Mouse (Mus musculus): ENCODE data around the gene Abhd6.

Abhd6 gene

GRCm38 (mm10) chr14:8002432-8003092 lies at the start of gene Abhd6:
TSS of gene Abhd6 (plus strand) at chr14:8002902.
- DNase-seq = peak; percentile 88

GRCm38 (mm10) chr14:7954071-7954471 lies 48.6 kb upstream of the Abhd6 start:
- no peak for DNase-seq

GRCm38 (mm10) chr14:7956427-7956826 lies 46.3 kb upstream of the Abhd6 start:
- DNase-seq = no peak

GRCm38 (mm10) chr14:7957049-7957448 lies 45.7 kb upstream of the Abhd6 start, which contains the start of gene Gm45521:
TSS of gene Gm45521 (plus strand) at chr14:7957288.
- DNase-seq = no peak

GRCm38 (mm10) chr14:7960616-7961015 lies 42.1 kb upstream of the Abhd6 start:
- peak; percentile 23 for DNase-seq

GRCm38 (mm10) chr14:7961714-7962113 lies 41.0 kb upstream of the Abhd6 start:
- DNase-seq = no peak

- no peak for DNase-seq
These were observed 40.1 kb upstream of the Abhd6 start for GRCm38 (mm10) chr14:7962626-7963025.

- no peak for DNase-seq
These were observed 39.5 kb upstream of the Abhd6 start for GRCm38 (mm10) chr14:7963160-7963559.

- DNase-seq = peak; percentile 59
These were observed 38.3 kb upstream of the Abhd6 start for GRCm38 (mm10) chr14:7964219-7964889.

GRCm38 (mm10) chr14:7971889-7972493 lies 30.7 kb upstream of the Abhd6 start:
- DNase-seq = no peak

GRCm38 (mm10) chr14:7974643-7975042 lies 28.1 kb upstream of the Abhd6 start:
- DNase-seq = no peak

- no peak for DNase-seq
These were observed 27.5 kb upstream of the Abhd6 start for GRCm38 (mm10) chr14:7975177-7975576.

GRCm38 (mm10) chr14:7977471-7977870 lies 25.2 kb upstream of the Abhd6 start:
- DNase-seq = no peak

- DNase-seq = no peak
These were observed 24.5 kb upstream of the Abhd6 start for GRCm38 (mm10) chr14:7978183-7978582.

- no peak for DNase-seq
These were observed 21.5 kb upstream of the Abhd6 start for GRCm38 (mm10) chr14:7981226-7981625.

GRCm38 (mm10) chr14:7986913-7987312 lies 15.8 kb upstream of the Abhd6 start:
- DNase-seq = no peak

- DNase-seq = no peak
These were observed 13.3 kb upstream of the Abhd6 start for GRCm38 (mm10) chr14:7989371-7989770.

- DNase-seq = no peak
These were observed 12.7 kb upstream of the Abhd6 start for GRCm38 (mm10) chr14:7989961-7990360.

- no peak for DNase-seq
These were observed 11.5 kb upstream of the Abhd6 start for GRCm38 (mm10) chr14:7991108-7991776.

- no peak for DNase-seq
These were observed 10.5 kb upstream of the Abhd6 start for GRCm38 (mm10) chr14:7992158-7992557.

GRCm38 (mm10) chr14:7994271-7994767 lies 8.4 kb upstream of the Abhd6 start, which contains the start of gene Dnase1l3:
TSS of gene Dnase1l3 (minus strand) at chr14:7994573.
- DNase-seq = peak; percentile 59

GRCm38 (mm10) chr14:7997255-7997696 lies 5.4 kb upstream of the Abhd6 start:
- DNase-seq = peak; percentile 94

- no peak for DNase-seq
These were observed 3.7 kb upstream of the Abhd6 start for GRCm38 (mm10) chr14:7999030-7999429.
